Mouse (Mus musculus): ENCODE results near the gene Nr3c2.

Gene Nr3c2

DNA sequence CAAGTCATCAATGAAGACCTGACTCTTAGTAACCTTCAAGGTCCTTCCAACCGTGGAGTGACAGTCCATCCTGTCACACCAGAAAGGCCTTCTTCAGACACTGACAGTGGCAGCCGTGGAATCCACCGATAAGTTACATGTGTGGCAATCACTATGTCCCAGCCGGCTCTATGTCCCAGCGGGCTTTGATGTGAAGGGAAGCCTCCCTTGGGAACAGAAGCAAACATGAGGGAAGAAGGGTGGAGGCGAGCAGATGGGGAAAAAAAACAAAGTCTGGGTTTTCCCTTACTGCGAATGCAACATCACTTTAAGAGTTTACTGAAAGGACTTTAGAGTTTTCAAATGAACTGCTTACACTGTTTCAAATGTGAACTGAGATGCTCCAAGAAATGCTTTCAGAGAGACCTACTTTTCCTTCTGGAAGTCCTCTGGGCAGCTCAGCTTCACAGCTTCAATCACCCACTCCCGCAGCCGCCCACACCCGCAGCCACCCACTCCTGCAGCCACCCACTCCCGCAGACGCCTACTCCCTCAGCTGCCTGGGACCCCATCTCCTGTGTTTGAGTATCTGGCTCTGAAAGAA, 273.9 kb downstream of the Nr3c2 start:
- no peak for DNase-seq (ENCODE audit: low spot score)

DNA sequence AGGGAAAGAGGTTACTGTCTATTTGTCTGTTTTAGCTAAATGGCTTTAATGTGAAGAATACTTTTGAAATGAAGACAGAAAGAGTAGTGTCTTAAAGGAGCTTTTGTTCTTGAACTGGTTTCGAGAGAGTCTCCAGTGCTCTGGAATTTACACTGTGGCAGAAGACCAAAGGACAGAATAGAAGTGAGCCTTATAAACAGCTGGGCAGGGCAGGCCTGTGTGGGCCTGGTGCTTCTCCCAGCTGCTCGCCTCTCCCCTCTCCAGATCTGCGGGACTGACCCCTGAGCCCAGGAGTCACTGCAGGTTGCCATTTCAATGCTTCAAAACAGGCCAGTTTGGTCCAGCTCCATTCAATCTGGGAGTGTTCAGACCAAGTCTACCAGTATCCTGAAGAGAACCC, 274.5 kb downstream of the Nr3c2 start:
- DNase-seq (ENCODE audit: low spot score) = no peak

- no peak for DNase-seq (ENCODE audit: low spot score)
Measured at GRCm38 (mm10) chr8:77175471-77175870, 276.2 kb downstream of the Nr3c2 start.

DNA sequence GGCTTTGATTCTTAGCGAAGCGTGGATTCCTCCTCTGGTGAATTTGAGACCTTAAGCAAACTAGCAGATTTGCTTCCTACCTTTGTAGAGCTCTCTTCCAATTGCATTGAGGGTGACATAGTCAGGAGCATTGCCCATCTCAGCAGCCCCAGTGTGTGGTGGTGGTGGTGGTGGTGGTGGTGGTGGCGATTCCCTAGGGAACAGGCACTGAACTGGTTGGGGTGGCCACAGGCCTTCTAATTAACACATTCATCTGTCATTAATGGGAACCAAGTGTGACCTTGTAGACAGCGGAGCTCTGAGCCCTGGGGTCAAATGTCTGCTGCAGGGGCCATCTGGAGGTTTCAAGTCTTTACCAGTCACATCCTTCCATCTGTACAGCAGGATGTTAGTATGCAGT, 277.1 kb downstream of the Nr3c2 start:
- no peak for DNase-seq (ENCODE audit: low spot score)

GRCm38 (mm10) chr8:77185816-77186215, 286.6 kb downstream of the Nr3c2 start:
- no peak for DNase-seq (ENCODE audit: low spot score)

DNA sequence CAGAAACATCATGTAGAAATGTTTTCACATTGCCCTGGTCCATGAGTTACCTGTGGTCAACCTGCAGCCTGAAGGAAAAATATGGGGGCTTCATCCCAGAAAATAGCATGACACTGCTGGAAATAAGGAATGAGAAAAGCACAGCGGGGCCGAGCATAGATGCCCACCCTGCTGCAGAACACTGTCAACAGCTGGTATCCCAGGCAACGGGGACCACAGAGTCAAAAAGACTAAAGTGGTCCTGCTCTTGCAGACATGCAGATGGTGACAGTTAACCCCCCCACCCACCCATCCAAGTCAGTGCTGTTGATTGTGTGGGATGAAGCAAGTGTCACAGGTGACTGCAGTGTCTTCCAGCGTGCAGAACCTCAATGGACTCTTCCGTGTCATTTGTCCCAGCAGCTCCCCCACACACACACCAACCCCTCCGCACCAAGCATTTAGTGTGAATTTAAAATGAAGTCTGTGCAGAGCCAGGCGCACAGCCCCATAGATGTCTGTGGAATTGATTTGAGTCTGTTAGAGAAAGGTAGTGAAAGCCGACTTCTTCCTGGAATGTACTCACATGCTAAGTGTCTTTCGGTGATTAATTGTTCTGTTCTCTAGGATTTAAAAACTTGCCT, 287.8 kb downstream of the Nr3c2 start:
- no peak for DNase-seq (ENCODE audit: low spot score)

- DNase-seq (ENCODE audit: low spot score) = no peak
Measured at GRCm38 (mm10) chr8:77187748-77188147, 288.5 kb downstream of the Nr3c2 start.

- no peak for DNase-seq (ENCODE audit: low spot score)
Measured at GRCm38 (mm10) chr8:77188298-77188697, 289.1 kb downstream of the Nr3c2 start.

DNA sequence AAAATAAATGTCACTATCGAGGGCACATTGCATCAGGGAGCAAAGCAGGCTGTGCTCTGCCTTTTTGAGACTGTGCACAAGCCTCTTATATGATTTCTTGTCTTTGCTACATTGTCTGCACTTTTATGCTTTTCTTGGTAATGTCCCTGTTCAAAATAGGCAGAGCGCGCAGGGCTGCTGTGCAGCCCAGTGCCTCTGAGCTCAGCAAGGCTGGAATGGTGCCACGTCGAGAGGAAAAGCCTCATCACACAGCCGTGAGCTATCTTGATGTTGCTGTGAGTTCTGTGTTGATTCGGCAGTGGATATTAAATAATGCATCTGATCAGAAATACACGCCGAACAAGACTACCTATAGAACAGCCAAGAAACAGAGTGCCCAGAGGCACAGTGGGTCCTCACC, 290.1 kb downstream of the Nr3c2 start:
- DNase-seq (ENCODE audit: low spot score) = no peak

DNA sequence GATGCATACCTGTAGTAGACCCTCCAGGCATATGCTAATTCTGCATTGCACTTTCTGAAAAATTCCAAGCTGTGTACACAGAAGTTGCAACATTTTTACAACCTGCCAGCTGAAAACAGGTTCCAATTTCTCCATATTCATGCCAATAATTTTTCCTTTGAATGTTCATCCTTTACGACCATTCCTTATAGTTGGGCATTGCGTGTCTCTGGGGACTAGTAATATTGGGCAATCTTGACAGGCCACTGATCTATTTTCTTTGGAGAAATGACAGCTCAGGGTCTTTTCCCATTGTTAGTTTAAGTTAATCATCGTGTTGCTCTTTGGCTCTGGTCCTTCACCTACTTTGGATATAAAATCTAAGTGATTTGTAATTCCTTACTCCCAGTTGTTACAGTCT, 291.2 kb downstream of the Nr3c2 start:
- DNase-seq (ENCODE audit: low spot score) = no peak

GRCm38 (mm10) chr8:77209297-77209696, 310.1 kb downstream of the Nr3c2 start:
- no peak for DNase-seq (ENCODE audit: low spot score)

- no peak for DNase-seq (ENCODE audit: low spot score)
Measured at GRCm38 (mm10) chr8:77213893-77214464, 314.7 kb downstream of the Nr3c2 start.

GRCm38 (mm10) chr8:77214665-77215064, 315.4 kb downstream of the Nr3c2 start:
- peak; percentile 26 for DNase-seq (ENCODE audit: low spot score)

GRCm38 (mm10) chr8:77215191-77215590, 315.9 kb downstream of the Nr3c2 start:
- no peak for DNase-seq (ENCODE audit: low spot score)

DNA sequence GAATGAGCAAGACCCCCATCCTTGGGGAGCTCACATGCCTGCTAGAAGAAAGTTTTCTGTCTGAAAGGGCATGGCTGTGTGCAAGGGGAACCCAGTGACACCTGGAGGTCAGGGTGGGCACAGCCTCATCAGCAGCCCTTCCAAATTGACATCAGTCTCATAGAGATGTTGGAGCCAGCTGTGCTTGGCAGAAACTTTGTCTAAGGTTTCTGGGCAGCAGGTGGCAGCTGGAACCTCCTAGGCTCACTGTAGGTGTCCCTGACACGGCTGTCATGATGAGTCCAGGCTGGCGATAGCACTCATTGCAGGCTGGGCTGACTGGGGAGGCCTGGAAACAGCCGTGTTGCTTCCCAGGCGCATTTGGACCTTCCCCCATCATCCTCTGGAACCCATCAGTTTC, 323.9 kb downstream of the Nr3c2 start:
- DNase-seq (ENCODE audit: low spot score) = no peak

DNA sequence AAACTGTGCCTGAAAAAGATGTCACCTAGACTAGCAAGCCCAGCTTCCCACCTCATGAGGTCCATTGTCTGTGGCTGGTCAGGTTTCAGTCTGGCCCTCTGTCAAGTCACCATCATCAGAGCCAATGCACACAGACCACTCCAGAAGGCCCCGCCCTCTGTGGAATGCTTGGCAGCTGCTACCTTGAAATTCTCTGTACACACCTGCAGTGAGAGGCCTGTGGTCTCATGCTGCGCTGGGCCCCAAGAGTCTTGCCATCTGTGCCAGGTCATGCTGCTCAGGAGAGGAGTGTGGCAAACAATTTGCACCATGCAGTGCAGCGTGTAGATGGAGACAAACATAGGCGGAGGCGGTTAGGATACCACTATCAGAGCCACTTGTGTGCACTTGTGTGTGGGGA, 328.5 kb downstream of the Nr3c2 start:
- no peak for DNase-seq (ENCODE audit: low spot score)

DNA sequence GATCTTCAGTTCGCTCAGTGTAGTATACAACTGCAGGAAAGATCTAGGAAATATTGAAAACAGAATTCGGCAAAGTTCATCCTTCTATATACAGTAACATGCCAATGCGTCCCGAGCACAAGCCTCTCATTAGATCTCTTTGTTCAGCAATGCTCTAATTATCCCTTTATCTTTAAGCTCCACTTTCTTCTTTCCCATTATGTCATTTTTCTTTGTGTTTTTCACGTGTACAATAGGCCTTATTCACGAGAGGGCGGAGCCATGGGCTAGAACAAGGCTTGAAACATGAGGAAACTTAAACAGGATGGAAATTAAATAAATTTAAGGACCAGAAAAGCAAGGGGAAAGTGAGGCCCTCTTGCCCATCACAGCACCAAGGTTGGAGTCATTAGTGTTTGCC, 329.4 kb downstream of the Nr3c2 start:
- DNase-seq (ENCODE audit: low spot score) = no peak

DNA sequence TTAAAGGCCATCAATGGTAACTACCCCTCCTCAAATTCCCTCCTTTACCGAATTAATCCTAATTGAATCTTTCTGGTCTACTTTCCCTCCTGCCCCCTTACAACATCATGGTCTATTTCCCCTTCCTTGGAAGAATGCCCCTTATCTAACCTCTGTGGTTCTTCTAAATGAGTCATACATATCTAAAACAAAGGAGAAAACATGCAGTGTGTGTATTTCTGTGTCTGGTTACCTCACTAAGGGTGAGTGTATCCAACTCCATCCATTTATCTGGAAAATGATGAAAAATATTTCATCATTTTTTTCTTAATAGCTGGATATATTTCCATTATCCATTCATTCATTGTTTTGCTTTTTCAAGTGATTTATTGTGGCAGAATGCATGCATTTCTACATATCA, 332.0 kb downstream of the Nr3c2 start:
- DNase-seq (ENCODE audit: low spot score) = no peak

GRCm38 (mm10) chr8:77231834-77232233, 332.6 kb downstream of the Nr3c2 start:
- no peak for DNase-seq (ENCODE audit: low spot score)

- DNase-seq (ENCODE audit: low spot score) = no peak
Measured at GRCm38 (mm10) chr8:77232411-77232810, 333.2 kb downstream of the Nr3c2 start.

- DNase-seq (ENCODE audit: low spot score) = no peak
Measured at GRCm38 (mm10) chr8:77236701-77237100, 337.5 kb downstream of the Nr3c2 start.

- DNase-seq (ENCODE audit: low spot score) = no peak
Measured at GRCm38 (mm10) chr8:77239462-77239861, 340.2 kb downstream of the Nr3c2 start.

GRCm38 (mm10) chr8:77241381-77241780, 342.1 kb downstream of the Nr3c2 start:
- DNase-seq (ENCODE audit: low spot score) = no peak

GRCm38 (mm10) chr8:77250094-77250493, 350.9 kb downstream of the Nr3c2 start:
- DNase-seq (ENCODE audit: low spot score) = no peak

Measured in layer of hippocampus, adult 9-10 months (tissue).